Mouse (Mus musculus): ENCODE results near the gene Kif5c. TPM values are rescaled to one million over a fixed set of nuclear protein-coding genes. Genes with fewer than 3 reads are reported as not detected.

Kif5c gene
- polyA plus RNA-seq, 1 experiment = 19.0 TPM

- TF ChIP-seq POLR2A (IDR thresholded peaks at IDR 0.05; ENCODE audit: control insufficient read depth, low read depth, low read length) = no peak
- no peak for TF ChIP-seq CTCF (IDR thresholded peaks at IDR 0.05; ENCODE audit: control insufficient read depth, insufficient read depth, insufficient replicate concordance, low read depth, low read length)
- no peak overlapping the region for H3K27ac ChIP-seq (ENCODE audit: control insufficient read depth, insufficient read depth, low read depth, low read length)
- no peaks in the 10 kb centered on the region for H3K36me3 ChIP-seq (ENCODE audit: control insufficient read depth, insufficient read depth, low read length)
- no peak overlapping the region for H3K4me3 ChIP-seq (ENCODE audit: control insufficient read depth, low read depth, low read length)
- no peaks in the 10 kb centered on the region for H3K27me3 ChIP-seq (ENCODE audit: control insufficient read depth, insufficient read depth, low read length)
- no peaks in the 10 kb centered on the region for H3K4me1 ChIP-seq (ENCODE audit: control insufficient read depth, insufficient read depth, low read length)
These were observed 71.3 kb downstream of the Kif5c start for GRCm38 (mm10) chr2:49690421-49690826.

GRCm38 (mm10) chr2:49691441-49691840 is 72.3 kb downstream of the Kif5c start:
- TF ChIP-seq POLR2A (IDR thresholded peaks at IDR 0.05; ENCODE audit: control insufficient read depth, low read depth, low read length) (no peak), CTCF (IDR thresholded peaks at IDR 0.05; ENCODE audit: control insufficient read depth, insufficient read depth, insufficient replicate concordance, low read depth, low read length) (no peak)
- H3K27ac ChIP-seq (ENCODE audit: control insufficient read depth, insufficient read depth, low read depth, low read length) = no peak overlapping the region
- H3K36me3 ChIP-seq (ENCODE audit: control insufficient read depth, insufficient read depth, low read length) = no peaks in the 10 kb centered on the region
- no peaks in the 10 kb centered on the region for H3K4me1 ChIP-seq (ENCODE audit: control insufficient read depth, insufficient read depth, low read length)
- no peak overlapping the region for H3K4me3 ChIP-seq (ENCODE audit: control insufficient read depth, low read depth, low read length)
- no peaks in the 10 kb centered on the region for H3K27me3 ChIP-seq (ENCODE audit: control insufficient read depth, insufficient read depth, low read length)

- TF ChIP-seq CTCF (IDR thresholded peaks at IDR 0.05; ENCODE audit: control insufficient read depth, insufficient read depth, insufficient replicate concordance, low read depth, low read length) (no peak), POLR2A (IDR thresholded peaks at IDR 0.05; ENCODE audit: control insufficient read depth, low read depth, low read length) (no peak)
- Histone ChIP-seq H3K36me3 (ENCODE audit: control insufficient read depth, insufficient read depth, low read length) (no peaks in the 10 kb centered on the region), H3K4me1 (ENCODE audit: control insufficient read depth, insufficient read depth, low read length) (no peaks in the 10 kb centered on the region), H3K4me3 (ENCODE audit: control insufficient read depth, low read depth, low read length) (no peak overlapping the region), H3K27ac (ENCODE audit: control insufficient read depth, insufficient read depth, low read depth, low read length) (no peak overlapping the region), H3K27me3 (ENCODE audit: control insufficient read depth, insufficient read depth, low read length) (no peaks in the 10 kb centered on the region)
These were observed 75.6 kb downstream of the Kif5c start for GRCm38 (mm10) chr2:49694727-49695126.

GRCm38 (mm10) chr2:49695461-49695860 is 76.4 kb downstream of the Kif5c start:
- H3K4me1 ChIP-seq (ENCODE audit: control insufficient read depth, insufficient read depth, low read length) = peaks cover 3% of the 10 kb centered on the region; the same call in 1 of the 2 replicates
- H3K27ac ChIP-seq (ENCODE audit: control insufficient read depth, insufficient read depth, low read depth, low read length) = no peak overlapping the region
- no peaks in the 10 kb centered on the region for H3K36me3 ChIP-seq (ENCODE audit: control insufficient read depth, insufficient read depth, low read length)
- TF ChIP-seq POLR2A (IDR thresholded peaks at IDR 0.05; ENCODE audit: control insufficient read depth, low read depth, low read length) = no peak
- TF ChIP-seq CTCF (IDR thresholded peaks at IDR 0.05; ENCODE audit: control insufficient read depth, insufficient read depth, insufficient replicate concordance, low read depth, low read length) = no peak
- H3K27me3 ChIP-seq (ENCODE audit: control insufficient read depth, insufficient read depth, low read length) = no peaks in the 10 kb centered on the region
- no peak overlapping the region for H3K4me3 ChIP-seq (ENCODE audit: control insufficient read depth, low read depth, low read length)

- Histone ChIP-seq H3K4me1 (ENCODE audit: control insufficient read depth, insufficient read depth, low read length) (peaks cover 3% of the 10 kb centered on the region; the same call in 1 of the 2 replicates), H3K4me3 (ENCODE audit: control insufficient read depth, low read depth, low read length) (peak overlapping the region; percentile 45), H3K27ac (ENCODE audit: control insufficient read depth, insufficient read depth, low read depth, low read length) (no peak overlapping the region), H3K27me3 (ENCODE audit: control insufficient read depth, insufficient read depth, low read length) (no peaks in the 10 kb centered on the region), H3K36me3 (ENCODE audit: control insufficient read depth, insufficient read depth, low read length) (no peaks in the 10 kb centered on the region)
- TF ChIP-seq POLR2A (IDR thresholded peaks at IDR 0.05; ENCODE audit: control insufficient read depth, low read depth, low read length) (no peak), CTCF (IDR thresholded peaks at IDR 0.05; ENCODE audit: control insufficient read depth, insufficient read depth, insufficient replicate concordance, low read depth, low read length) (no peak)
These were observed 79.8 kb downstream of the Kif5c start for GRCm38 (mm10) chr2:49698851-49699250.

- peak overlapping the region; percentile 59 for H3K4me3 ChIP-seq (ENCODE audit: control insufficient read depth, low read depth, low read length)
- TF ChIP-seq CTCF (IDR thresholded peaks at IDR 0.05; ENCODE audit: control insufficient read depth, insufficient read depth, insufficient replicate concordance, low read depth, low read length) = no peak
- no peak for TF ChIP-seq POLR2A (IDR thresholded peaks at IDR 0.05; ENCODE audit: control insufficient read depth, low read depth, low read length)
- peaks cover 3% of the 10 kb centered on the region; the same call in 1 of the 2 replicates for H3K4me1 ChIP-seq (ENCODE audit: control insufficient read depth, insufficient read depth, low read length)
- H3K27ac ChIP-seq (ENCODE audit: control insufficient read depth, insufficient read depth, low read depth, low read length) = no peak overlapping the region
- H3K36me3 ChIP-seq (ENCODE audit: control insufficient read depth, insufficient read depth, low read length) = no peaks in the 10 kb centered on the region
- no peaks in the 10 kb centered on the region for H3K27me3 ChIP-seq (ENCODE audit: control insufficient read depth, insufficient read depth, low read length)
These were observed 81.3 kb downstream of the Kif5c start for GRCm38 (mm10) chr2:49700176-49700971.

GRCm38 (mm10) chr2:49710223-49710622 is 91.1 kb downstream of the Kif5c start:
- Histone ChIP-seq H3K4me1 (ENCODE audit: control insufficient read depth, insufficient read depth, low read length) (peaks cover 4% of the 10 kb centered on the region; the same call in 1 of the 2 replicates), H3K36me3 (ENCODE audit: control insufficient read depth, insufficient read depth, low read length) (no peaks in the 10 kb centered on the region), H3K27me3 (ENCODE audit: control insufficient read depth, insufficient read depth, low read length) (no peaks in the 10 kb centered on the region), H3K27ac (ENCODE audit: control insufficient read depth, insufficient read depth, low read depth, low read length) (no peak overlapping the region), H3K4me3 (ENCODE audit: control insufficient read depth, low read depth, low read length) (no peak overlapping the region)
- TF ChIP-seq POLR2A (IDR thresholded peaks at IDR 0.05; ENCODE audit: control insufficient read depth, low read depth, low read length) = no peak
- no peak for TF ChIP-seq CTCF (IDR thresholded peaks at IDR 0.05; ENCODE audit: control insufficient read depth, insufficient read depth, insufficient replicate concordance, low read depth, low read length)

Measured in testis, adult 2 months (tissue).